Mouse (Mus musculus) retina, adult 2 months (tissue): ENCODE data around the gene Sh2b2.
A peak's percentile ranks its signal among the peaks of the same experiment; 100 is the strongest.

Experiments
- DNase-seq: peaks from one replicate; pipeline ENCODE4 v3.0.0-alpha.2; 2012; ENCODE audit warnings: low read depth, low spot score

Gene Sh2b2

DNA sequence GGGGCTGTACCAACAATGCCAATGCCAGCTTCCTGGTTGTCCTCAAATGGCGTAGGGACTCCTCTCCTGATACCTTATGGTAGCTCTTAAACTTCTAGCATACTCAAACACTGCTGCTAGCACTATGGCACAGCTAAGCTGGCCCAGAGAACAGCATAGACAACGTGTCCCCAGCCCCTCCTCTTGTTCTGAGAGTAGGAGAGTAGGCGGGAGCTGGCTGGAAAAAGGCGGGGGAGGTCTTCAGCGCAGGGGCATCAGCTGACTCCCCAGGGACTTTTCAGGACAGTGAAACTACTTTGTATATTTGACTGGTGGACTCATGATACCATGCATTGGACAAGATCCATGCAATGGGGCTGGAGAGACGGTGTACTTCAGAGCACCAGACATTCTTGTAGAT is 64.3 kb downstream of the Sh2b2 start:
- DNase-seq, result no peak

GRCm38 (mm10) chr5:136181197-136181596 is 65.2 kb downstream of the Sh2b2 start:
- DNase-seq, result no peak

GRCm38 (mm10) chr5:136179594-136179993 is 66.8 kb downstream of the Sh2b2 start:
- DNase-seq, result no peak

- DNase-seq, result no peak
Observed at GRCm38 (mm10) chr5:136173606-136174463, 72.5 kb downstream of the Sh2b2 start.

GRCm38 (mm10) chr5:136172939-136173338 is 73.4 kb downstream of the Sh2b2 start:
- DNase-seq, result no peak

GRCm38 (mm10) chr5:136171363-136172341 is 74.7 kb downstream of the Sh2b2 start:
- DNase-seq, result no peak

DNA sequence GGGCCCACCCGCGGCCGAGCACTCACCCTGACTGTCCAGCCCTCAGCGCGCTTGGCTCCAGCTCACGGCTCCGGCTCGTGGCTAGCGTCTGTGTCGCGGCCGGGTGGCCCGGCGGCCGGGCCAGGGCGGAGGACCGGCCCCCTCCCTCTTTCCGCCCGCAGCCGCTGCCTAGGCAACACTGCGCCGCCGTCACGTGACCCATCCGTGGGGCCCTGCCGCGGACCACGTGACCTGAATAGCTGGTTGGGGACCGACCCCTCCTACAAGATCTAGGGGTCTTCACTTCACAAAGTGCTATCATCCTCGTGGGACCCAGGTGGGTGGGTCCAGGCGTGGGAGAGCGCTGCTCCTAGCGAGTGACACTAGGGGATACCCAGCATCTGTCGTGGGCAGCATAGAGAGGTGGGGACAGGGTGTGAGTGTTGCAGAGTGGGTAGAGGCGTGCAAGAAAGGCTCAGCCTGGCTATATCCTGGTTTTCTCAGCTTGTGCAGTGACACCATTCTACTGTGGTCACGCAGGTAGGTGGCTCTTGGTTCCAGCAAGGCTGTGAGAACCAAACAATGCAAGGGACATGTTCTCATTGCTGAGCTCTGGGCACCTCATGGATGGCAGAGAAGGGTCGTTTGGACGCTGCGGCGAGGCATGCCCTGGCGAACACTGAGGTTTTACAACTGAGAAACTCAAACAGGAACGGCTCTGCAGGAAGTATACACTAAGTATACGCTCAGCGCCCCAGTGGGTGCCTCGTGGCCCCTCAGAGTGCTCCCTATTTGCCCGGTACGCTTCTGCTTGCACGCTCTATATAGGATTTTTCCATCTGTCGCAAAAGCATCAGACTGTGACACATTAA is 75.6 kb downstream of the Sh2b2 start, which contains the start of gene Orai2:
Orai2 (minus strand) TSS at position 202 of the 851 bp plus-strand sequence.
- DNase-seq, result peak; percentile 61

DNA sequence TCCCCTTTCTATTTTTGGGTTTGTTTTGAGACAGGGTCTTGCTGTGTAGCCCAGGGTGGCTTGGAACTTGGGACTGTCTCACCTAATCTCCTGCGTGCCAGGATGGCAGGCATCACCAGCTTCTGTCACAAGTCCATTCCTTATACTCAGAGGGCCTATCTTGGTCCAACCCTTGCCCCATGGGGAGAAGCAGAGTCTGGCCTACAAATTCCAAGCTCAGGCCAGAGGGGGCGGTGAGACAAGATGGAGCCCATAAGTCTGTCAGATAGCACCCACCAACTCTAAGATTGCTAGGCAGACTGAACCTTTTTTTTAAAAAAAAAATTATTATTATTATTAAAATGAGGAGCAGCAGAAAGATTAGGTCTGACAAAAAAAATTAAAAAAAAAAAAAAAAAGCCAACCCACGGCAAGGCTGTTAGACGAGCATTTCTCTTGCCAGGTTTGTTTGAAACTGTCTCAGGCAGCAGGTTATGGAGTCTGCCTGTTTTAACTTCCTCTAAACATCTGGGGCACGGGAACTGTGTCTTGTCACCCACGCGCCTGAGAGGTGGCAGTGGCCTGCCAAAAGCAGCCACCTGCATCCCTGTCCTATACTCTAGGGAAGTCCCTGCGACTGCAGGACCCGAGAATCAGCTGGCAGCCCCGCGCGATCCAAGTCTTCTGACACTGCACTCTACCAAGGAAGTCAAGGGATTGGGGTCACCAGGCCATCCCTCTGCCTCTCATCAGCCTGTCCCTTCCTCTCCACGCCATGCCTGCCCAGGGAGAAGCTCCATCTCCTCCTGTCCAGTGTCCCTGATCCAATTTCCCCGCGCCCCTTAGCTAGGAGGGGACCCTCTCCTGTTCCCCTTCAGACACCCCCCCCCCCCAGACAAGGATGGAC is 76.5 kb downstream of the Sh2b2 start:
- DNase-seq, result no peak
